Mouse (Mus musculus) small intestine, adult 2 months (tissue): ENCODE measurements at regions not wholly inside any gene's neighbourhood (a gene's known extent, or its start where the extent isn't known, plus 50 kb on each side); places are given as distances from the start of the nearest gene placed in this dataset.

Experiments
- CTCF ChIP-seq: fragments of 200-500 bp; IDR thresholded peaks from 2 replicates; pipeline ENCODE4 v1.5.1; 2012; ENCODE audit warnings: low read depth, mild to moderate bottlenecking, control low read depth, inconsistent platforms, low read length, moderate library complexity, mixed read lengths; ENCODE audit not compliant: insufficient replicate concordance, insufficient read length; ENCODE audit errors: extremely low read depth
- POLR2A ChIP-seq: fragments of 200-500 bp; IDR thresholded peaks from 2 replicates; pipeline ENCODE4 v1.6.1; 2012; ENCODE audit warnings: low read depth, mild to moderate bottlenecking, control low read depth, inconsistent platforms, low read length, moderate library complexity

DNA sequence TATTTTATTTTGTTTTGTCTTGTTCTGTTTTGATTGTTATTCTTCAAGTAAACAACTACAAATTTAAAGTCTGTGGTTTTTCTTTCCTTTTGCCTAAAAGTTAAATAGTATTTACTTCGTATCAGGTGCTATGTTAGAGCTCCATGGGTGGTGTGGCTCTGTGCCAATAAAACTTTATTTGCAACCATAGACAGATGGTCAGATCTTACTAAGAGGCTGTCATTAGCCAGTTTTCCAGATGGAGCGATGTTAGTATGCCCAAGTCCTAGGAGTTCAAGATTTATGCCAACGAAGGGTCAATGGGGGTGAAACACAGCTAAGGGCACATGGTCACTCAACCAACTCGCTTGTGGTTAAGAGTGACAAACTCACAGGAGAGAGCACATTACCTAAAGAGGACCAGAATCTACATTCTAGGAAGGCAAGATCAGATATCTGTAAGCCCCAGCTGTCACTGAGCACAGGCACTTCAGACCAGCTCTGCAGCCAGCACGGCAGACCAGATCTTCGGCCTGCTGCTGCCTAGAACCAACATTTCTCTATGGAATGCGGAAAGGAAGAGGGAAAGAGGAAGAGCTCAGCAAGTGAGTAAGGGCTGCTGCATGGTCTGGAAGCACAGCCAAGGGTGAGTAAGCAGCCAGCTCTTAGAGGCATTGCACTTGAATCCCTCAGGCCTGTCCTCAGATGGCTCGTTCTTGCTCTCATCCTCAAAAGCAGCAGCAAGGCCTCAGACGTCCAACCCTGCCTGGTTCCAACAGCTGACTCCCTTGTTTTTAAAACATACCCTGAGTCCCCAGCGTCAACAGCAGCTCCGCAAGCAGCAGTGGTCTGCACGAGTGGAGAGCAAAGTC lies 54.3 kb upstream of the Cd93 start:
- TF ChIP-seq CTCF (no peak), POLR2A (no peak)
